Mouse (Mus musculus): ENCODE results near the gene Fosl2.
A peak's percentile ranks its signal among the peaks of the same experiment; 100 is the strongest.
"Not testable (repeated sequence)": the region's sequence is repeated elsewhere in the genome, so short reads cannot be mapped to it uniquely, and the experiment has no call there.

Gene Fosl2

DNA sequence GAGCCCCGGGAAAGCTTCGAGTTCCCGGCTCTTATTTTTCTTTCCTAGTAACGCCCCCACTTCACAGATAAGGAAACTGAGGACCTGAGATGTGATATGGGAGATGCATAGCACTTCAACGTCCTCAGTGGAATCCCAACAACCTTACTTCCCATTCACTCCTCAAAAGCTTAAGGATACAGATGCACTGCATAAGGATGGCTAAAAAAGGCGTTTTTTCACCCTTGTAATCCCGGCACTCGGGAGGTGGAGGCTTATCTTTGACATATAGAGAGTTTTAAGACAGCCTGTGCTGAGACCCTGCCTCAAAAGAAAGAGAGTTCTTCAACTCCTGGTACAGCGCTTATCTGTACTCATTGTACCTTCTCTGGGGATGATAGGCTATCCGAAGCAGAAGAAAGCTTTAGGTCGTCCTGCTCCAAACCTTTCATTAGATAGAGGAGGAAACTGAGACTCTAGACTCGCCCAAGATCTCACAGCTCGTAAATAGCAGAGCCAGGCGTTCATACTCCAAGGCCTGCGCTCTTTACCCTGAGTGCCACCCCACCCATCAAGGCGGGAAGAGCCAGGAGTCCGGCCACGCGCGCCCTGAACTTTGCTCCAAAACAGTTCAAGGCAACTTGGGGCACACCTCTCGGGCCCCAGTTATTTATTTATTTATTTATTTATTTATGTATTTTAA, 1.4 kb upstream of the Fosl2 start:
- DNase-seq: peak; percentile 41 to 50

DNA sequence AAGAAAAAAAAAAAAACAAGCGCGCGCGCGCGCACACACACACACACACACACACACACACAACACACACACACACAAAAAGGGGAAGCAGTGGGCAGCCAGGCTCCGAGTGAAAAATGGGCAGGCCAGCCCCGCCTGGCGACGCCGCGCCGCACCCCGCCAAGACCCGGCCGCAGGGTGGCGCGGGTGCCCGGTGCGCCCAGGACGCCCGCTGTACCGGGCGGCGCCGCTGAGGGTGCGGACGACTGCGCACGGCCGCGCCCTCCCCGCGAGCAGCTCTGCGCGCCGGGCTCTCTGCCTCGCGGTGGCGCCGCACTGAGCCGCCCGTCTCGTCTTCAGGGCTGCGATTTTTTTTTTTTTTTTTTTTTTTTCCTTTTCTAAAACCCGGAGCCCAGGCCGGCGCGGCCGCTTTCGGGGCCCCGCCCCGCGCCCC, 682 bp upstream of the Fosl2 start:
- no peak for DNase-seq

DNA sequence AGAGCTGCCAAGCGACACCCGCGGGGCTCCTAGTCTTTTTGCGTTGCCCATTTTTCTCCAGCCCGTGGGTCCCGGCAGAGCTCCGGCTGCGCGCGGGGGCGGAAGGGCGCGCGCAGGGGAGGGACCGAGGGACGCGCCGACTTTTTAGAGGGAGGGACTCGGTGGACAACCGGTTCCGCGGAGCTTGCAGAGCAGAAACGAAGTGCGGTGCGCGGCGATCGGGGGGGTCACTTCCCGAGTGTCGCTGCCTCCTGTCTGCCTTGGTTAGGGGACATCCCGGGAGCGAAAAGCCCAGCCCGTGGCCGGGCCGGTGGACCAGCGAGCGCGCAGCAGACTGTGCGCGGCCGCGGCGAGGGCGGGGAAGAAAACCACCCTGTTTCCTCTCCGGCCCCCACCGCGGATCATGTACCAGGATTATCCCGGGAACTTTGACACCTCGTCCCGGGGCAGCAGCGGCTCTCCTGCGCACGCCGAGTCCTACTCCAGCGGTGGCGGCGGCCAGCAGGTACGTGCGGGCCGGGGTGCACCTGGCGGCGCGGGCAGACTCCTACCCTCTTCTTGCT, 781 bp downstream of the Fosl2 start:
- DNase-seq: peak; percentile 57 to 69

DNA sequence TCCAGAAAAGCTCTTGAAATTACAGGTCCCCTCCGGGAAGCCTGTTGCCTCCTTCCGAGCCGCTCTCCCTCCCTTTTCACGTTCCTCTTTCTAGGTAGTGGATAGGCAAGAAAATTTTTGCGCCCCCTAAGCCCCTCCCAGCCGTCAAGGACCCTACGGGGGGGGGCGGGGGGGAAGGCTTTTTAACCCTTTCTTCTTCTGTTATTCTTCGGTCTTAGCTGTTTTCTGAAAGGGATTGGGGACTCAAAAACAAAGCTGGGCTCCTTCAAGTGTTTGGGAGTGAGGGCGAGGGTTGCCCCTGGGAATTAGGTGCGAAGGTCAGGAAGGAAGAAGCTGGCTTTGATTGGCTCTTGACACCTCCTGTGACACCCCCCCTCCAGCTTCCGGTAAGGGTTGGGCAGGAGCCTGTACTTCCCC, 1.5 kb downstream of the Fosl2 start:
- DNase-seq: no peak

DNA sequence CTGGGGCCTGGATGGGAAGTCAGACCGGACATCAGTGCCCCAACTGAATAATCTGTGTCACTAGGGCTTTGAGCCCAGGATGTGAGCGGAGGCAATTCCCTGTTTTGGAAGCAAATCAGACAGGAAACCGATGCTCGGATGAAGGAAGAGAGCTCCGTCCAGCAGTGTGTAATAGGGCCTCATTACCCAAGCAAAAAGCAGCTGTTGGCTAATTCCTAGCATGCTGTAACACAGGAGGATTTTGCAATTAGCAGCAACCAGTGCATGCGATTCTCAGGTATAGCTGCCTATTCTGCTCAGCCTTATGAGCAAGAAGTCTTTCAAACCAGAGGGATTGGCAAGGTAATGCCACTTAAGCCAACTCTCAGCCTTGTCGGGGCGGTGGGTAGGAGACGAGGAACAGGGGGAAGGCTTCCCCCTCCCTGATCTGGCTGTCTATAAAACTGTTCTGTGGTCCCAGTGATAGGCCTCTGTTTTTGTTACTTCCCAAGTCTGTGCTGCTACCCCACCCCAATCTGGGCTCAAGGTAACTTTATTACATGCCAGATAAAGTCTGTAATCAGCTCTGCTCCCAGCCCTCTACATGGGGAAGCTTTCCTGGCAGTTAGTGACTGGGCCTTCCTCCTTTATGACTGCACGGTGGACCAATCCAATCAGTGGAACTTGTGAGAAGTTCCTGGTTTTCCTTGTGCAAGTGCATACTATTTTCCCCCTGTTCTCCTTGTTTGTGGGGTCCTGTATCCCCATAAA, 3.0 kb downstream of the Fosl2 start:
- DNase-seq: no peak

DNA sequence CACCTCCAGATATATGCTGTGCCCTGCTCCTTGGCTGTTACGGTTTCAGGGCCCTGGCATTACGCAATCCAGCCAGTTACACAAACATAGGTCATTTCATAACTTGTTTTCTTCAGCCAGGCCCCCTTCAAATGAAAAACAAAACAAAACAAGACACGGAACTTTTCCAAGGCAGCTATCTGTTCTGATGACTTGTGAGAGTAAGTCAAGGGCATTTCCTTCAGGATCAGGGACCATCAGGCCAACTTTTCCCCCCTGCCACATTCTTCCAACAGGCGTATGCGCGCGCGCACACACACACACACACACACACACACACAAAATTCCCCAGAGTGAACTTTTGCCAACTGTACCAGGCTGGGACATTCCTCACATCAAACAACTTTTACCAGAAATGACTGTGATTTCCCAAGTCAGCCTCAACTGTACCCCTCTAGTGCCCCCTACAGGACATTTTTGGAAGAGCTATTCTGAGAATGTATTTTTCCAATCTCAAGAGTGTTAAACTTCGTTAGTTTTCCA, 4.0 kb downstream of the Fosl2 start:
- DNase-seq: peak; percentile 69 to 84

DNA sequence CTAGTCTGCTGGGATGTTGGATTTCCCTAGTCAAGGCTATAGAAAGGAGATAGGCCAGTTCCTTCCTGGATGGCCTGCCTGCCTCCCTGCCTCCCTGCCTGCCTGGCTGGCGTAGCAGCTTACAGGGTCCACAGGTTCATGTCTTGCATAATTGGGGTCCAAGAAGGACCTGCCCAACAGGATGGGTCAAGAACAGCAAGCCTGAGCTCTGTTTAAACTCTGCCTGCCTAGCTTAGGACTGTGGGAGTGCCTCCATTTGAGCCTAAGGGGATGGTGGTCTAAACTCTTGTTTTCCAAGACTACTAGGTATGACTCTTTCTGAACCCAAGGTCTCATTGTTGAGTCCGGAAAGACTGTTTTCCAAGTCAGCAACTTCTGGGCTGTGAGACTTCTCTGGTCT, 6.3 kb downstream of the Fosl2 start:
- no peak for DNase-seq

DNA sequence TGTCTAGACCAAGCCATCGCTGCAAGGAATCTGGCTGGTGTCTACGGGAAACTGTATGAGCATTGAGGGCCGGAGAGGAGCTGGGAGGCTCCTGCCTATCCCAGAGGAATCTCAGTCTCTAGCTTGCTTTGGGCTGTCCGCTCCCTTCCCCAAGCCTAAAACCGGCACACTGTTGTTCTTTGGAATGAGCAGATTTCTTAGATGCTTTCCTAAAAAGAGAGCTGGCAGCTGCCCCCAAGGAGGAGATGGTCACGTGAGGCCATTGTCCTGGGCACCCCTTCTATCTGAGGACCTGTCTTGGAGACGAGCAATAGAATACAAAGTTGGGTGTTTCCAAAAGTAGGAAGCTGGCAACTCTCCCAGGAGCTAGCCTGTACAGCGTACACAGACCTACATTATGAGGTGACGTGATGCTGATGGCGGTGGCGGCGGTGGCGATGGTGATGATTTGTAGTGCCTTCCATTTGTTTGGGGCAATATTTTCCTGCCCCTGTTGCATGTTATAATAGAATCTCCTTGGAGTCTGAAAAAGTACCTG, 7.9 kb downstream of the Fosl2 start:
- DNase-seq: no peak

DNA sequence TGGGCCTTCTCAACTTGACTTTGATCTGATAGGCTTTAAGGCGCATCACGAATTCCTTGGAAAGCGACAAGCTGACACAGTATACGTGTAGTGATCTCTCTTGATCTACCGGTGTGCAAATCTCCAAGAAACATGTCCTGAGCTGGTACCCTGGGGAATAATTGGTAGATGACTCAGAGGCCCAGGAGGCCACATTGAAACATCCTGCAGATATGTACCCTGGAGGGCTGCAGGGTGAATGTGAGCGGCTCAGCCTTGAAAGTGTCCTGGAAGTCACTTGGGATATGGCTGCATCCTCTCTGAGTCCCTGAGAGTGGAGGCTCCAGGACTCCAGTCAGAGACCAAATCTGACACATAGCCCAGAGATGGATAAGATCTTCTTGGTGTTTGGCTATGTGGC, 10.7 kb downstream of the Fosl2 start:
- DNase-seq: no peak

DNA sequence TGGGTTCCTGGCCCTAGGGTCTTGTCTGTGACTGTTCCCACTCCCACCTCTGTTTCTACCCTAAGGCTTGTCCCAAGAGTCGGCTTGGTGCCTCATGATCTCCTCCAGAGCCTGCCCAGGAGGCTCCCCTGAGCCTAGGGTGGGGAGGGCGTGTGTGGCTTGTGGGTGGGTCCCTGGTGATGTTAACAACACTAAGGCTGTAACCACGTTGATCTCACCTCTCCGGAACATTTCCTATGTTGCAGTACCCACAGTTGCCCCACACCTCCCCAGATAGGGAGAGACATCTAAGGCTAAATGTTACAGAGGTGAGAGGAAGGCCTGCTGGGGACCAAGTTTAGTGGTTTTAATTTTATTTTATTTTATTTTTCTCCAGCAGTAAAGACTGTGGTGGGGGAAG, 13.0 kb downstream of the Fosl2 start:
- no peak for DNase-seq

DNA sequence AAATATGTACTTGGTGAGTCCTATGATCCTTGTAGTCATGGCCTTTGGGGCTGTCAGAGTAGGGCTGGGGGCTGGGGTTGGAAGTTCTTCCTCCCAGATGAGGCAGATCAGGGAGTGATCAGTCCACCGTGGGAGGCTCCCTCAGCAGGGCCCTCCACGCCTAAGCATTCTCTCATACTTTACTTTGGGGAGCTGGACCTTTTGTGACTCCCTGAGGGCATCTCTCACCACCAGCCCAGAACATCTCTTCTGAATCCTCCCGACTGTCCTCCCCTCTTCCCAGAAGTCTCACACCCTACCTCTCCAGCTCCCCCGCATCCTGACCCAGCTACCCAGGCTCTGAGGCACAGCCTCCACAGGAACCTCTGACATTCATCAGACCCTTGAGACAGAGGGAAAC, 15.6 kb downstream of the Fosl2 start:
- DNase-seq: no peak

DNA sequence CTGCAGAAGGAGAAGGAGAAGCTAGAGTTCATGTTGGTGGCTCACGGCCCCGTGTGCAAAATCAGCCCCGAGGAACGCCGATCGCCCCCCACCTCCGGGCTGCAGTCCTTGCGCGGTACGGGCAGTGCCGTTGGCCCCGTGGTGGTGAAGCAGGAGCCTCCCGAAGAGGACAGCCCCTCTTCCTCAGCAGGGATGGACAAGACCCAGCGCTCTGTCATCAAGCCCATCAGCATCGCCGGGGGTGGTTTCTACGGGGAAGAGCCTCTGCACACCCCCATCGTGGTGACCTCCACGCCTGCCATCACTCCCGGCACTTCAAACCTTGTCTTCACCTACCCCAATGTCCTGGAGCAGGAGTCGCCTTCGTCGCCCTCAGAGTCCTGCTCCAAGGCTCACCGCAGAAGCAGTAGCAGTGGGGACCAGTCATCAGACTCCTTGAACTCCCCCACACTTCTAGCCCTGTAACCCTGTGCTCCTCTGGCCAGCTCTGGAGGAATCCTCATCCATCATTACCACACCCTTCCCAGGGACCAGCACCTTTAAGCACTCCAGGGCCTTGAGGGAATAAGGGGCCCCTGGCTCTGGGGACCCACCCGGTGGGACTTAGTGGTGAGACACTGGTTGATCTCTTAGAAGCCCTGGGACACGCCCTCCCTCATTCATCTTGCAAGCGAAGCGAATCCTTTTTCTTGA, 17.3 kb downstream of the Fosl2 start:
- DNase-seq: no peak

DNA sequence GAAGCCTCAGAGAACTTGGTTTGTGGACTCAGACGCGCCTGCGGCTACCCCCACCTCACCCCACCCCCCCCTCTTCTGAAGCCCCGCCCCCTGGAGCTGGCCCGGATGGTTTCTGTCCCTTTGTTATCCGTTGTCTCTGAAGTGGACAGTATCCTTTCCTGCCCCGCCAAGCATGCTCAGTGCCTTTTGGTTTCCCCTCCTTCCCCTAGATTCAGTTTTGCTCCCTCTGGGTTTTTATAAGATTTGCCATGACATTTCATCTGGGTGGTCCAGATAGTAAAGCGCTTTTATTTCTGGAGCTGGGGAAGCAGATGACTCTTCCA, 17.8 kb downstream of the Fosl2 start:
- DNase-seq: no peak

DNA sequence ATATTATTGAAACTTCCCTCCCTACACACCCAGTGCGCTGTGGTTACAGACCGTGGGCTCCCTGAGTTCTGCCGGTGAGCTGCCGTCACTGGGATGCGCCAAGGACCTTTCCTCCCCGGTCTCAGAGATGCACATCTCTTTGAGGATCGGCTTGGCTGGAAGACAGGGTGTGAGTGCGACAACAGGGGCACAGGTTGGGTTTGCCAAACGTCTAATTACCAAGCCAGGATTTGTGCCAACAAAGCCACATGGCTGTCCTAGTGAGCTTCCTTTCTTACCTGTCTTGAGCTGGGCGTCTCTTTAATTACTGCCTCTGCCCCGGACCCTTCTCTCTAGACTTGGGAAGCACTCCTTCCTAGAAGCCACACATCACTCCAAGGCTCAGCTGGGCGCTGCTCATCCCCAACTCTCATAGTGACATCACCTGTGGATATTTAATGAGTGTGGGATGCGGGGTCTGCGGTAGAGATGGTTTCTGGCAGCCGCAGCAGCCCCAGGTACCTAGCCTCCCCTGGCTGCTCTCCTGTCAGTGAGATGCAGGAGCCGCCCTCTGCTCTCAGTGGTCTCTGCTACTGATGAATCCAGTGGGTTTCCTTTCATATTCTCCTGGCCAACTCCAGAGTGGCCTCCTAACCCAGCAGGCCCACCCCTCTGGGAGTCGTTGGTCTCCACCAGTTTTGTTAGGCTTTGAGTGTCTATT, 18.3 kb downstream of the Fosl2 start:
- peak; percentile 64 to 72 for DNase-seq

DNA sequence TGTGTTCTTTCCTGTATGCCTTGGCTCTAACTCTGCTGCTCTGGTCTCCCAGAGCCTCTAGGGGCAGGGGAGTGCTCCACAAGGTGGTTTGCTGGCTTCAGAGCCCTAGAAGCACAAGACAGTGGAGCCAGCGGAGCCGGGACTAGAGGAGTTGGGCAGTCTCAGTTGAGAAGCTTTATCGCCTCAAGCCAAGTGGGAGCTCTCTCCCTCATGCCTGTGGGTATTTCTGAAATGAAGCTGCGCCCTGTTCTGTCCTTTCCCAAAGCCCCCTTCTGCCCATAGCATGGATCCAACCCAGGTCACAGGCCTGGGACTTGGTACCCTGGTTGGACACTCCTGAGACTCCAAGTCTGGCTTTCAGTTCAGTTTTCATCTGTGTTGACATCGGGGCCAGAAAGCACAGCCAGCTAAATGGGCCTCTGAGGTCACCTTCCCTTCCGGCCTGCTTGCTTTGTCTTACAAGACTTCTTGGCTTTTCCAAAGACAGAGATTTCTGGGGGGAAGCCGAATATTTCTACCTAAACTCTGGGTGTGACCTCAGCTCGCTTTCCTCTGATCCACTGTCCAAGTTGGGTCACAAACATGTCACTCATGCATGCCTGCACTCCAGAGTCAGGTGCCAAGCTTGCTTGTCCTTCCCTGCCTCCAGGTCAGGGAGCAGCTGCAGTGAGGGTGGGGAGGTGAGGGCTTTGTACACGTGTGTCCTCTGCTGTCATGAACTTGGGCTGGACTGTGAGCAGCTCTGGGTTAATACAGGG, 19.5 kb downstream of the Fosl2 start:
- peak in 1 of 2 experiments; percentile 13 for DNase-seq

DNA sequence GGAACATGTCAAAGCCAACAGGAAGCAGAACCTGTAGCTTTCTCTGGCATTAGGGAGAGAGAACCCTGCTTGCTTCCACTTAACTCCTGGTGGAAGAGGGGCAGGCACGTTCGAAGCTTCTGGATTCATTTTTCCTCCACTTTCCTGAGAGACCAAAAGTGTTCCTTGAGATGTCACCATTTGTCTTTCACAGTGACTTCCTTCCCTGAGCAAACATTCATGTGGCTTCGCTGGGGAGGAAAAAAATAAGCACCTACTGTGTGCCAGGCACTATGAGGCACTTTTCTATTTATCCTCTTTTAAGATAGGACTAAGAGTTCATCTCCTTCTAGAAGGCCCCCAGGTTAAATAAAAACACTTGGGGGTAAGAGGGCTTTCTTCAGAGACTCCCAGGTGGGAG, 20.3 kb downstream of the Fosl2 start:
- DNase-seq: no peak

DNA sequence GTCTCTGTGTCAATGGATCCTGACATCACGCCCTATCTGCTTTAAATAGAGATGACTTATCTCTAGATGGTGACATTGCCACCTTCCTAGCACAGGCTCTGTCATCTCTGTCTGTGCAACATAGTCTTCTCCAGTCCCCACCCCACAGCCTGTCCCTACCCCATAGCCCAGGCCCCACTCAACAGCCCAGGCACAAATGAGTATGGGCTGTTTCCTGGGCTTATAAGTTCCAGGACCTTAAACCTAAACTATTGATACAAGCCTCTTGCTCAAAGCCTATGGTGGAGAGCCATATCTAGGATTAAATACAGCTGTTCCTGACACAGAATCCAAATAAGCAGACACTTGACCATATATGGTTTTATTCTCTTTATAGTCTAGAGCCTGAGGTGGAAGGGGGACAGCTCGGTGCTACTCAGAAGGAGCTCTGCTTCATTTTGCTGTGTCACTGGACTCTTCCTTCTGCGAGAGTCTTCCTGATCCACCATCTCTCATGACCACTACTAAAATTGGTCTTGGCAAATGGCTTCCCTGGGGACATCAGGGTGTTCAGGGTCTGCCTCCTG, 28.0 kb downstream of the Fosl2 start:
- no peak for DNase-seq

DNA sequence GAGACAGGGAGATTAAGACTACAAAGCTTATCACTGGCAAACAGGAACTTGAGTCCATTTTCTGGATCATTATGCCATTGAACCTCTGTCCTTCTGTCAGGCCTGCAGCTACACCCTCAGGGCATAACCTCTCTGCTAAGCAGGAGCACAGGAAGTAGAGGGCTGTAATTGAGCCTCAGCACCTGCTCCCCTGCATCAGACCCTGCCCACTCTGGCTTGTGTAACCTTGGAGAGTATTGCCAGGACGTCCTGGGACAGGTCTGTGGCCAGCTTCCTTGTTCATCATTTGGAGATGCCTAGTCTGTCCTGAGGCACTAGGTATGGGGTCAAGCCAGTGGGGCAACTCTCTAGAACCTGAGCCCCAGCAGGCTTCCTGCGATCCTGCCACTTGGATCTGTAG, 36.6 kb downstream of the Fosl2 start:
- DNase-seq: no peak

DNA sequence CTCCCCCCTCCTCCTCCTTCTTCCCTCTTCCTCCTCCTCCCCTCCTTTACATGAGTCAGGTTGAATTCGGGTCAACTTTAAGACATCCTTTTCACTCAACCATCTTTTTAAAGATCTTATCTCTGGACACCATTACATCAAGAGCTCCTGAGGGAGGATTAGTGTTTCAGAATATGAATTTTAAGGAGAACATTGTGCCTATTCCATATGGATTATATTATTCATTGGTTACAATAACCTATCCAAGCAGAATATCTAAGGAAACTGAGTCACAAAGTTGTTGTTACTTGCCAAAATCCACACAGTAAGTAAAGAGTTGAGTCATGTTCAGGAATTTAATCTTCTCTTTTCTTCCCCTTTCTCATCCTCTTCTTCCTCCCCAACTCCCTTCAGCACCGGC, 41.2 kb downstream of the Fosl2 start:
- no peak for DNase-seq

DNA sequence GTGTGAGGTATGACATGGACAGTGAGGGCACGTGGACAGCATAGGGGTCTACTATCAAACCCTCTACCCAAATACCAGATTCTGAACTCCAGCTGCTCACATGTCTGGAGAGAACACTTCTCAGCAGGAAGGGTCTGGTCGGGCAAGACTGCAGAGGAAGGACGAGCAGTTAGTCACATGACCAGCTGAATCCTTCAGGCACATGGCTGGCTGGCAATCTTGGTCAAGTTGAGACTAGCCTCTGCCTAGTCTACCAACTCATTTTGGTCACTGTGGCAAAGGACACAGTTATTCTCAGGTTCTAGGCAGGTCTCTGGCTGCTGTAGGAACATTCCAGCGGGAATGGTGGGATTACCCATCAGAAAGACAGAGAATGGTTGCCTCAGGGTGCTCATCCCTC, 42.1 kb downstream of the Fosl2 start:
- DNase-seq: no peak

DNA sequence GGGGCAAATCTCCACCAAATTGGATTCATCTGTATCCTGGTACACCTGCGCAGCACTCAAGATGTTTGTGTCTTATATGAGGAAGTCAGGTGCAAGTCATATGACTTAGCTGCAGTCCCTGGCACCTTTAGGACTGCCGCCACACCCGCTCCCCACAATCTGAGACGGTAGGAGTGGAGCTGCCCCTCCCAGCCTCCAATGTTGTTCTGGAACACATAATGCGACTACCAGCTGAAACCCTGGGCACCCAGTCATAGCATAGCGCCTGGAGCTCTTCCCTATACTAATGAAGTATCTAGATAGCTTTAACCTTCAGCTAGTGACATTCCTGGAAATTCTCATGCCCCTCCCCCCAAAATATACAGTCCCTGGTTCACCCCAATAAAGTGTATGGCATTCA, 43.1 kb downstream of the Fosl2 start:
- not testable (repeated sequence) for DNase-seq
